Mouse (Mus musculus) cerebellum, adult 8-10 months (tissue): ENCODE results near the gene Dnm3.

Experiments
- DNase-seq: peaks from one replicate; pipeline ENCODE4 v3.0.0; 2022

Gene Dnm3

DNA sequence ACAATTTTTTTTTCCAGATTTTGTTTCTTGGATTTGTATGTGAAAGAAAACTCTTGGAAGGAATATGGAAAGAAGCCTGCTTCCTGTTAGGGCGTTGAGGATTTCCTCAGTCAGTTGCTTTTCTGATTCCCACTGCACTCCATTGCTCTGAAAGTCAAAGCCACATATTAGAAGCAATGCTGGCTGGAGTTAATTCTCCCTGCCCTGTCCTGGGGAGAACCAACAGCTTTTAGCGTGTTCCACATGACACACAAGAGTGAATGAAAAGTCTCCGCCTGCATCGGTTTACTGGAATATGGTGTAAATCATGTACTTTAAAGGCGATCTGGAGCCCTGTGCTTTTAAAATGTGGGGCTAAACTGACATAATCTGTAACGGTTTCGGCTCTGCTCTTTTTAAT lies 424.6 kb downstream of the Dnm3 start:
- DNase-seq, result no peak

DNA sequence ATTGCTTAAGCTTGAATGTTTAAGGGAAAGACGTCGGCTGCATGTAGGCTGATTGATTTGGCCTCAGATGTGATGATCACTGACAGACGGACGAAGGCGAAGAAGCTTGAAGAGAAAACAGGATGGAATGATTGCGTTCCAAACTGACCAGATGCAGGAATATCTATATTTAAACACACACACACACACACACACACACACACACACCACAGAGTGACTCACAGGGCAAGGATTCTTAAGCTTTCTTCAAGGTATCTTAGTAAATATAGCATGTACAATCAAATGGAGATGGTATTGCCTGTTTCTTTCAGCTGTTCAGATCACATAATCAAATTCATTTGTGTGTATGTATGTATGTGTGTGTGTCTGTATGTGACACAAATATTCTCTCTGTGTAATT lies 425.1 kb downstream of the Dnm3 start:
- no peak for DNase-seq

DNA sequence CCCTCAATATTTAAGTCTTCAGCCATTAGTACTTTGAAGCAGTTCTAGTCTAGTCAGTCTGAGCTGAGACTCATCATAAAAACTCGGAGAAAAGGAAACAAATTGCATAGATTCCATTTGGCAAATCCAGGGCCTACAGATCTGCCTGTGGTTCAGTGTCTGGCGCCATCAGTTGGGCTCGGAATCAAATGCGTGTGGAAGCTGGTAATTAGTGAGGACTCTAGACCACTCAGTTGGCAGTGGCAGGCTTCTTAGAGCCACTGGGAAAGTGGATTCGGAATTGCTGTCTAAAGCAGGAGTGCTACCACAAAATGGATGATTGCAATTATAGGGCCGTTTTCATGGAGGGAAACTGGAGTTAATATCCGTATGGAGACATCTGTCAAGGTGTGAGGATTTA lies 425.7 kb downstream of the Dnm3 start:
- no peak for DNase-seq

DNA sequence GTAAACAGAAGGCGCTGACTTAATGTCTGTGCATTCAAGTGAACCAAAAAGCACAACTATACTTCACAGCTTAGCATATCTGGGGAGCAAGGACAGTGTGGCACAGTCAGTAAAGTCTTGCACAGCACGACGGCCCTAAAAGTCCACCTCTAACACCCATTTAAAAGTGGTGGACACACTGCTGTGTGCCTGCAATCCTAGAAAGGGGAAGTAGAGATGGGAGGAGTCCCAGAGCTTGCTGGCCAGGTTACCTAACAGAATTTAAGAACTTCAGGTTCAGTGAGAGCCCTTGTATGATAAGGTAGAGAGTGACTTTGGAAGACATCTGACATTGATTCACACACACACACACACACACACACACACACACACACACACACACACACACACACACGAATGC lies 426.1 kb downstream of the Dnm3 start:
- no peak for DNase-seq

DNA sequence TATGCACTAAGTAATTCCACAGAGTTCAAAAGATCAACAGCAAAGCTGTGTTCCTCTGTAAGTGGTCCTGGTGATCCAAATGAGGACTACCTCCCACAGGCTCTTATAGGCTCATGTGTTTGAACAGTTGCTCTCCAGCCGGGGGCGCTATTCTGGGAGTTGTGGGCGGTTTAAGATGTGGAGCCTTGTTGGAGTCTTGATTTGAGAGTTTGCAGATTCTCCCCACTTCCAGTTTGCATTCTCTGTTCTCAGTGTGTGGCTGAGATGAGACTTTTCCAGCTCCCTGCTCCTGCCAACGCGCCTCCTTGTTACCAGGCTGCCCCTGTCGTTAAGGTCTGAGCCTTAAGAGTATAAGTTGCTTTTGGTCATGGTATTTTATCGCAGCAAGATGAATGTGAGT lies 430.2 kb downstream of the Dnm3 start:
- DNase-seq, result no peak

DNA sequence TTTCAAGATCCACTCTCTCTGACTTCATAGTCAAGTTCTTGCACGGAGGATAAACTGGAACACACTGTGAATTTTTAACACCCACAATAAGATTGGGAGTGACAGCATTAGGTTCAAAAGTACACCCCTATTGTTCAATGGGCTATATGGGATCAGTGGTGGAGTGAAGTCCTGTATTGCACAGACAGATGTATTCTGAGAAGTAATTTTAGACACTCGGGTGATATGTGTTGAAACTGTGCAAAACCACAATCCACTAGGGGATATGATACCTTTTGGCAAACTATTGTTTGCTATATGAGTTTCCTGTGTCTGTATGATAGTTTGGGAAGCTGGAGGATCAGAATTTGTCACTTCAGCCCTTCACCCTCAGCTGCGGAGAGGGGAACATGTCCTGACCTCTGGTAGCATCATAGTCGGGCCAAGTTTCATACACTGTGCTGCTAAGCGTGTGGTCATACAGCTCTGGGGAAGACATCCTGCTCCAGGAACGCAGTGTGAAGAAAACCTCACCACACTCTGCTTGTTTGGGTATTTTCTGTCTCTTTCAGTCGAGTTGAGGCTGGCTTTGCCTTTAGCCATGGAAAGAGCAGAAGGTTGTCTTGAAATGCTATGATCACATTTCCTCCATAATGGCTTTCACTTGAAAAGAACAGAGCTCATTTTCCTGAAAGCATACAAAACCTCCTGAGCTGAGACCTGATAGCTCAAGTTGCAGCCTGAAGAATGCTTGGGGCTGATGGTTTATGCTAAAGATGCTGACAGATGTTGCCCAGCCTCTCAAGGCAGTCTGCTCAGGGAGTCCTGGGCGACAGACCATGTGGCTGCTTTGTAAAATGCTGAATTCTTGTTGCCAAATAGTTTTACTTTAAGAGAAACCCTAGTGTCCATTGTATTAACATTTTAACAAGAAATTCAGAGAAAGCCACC lies 433.8 kb downstream of the Dnm3 start:
- no peak for DNase-seq

DNA sequence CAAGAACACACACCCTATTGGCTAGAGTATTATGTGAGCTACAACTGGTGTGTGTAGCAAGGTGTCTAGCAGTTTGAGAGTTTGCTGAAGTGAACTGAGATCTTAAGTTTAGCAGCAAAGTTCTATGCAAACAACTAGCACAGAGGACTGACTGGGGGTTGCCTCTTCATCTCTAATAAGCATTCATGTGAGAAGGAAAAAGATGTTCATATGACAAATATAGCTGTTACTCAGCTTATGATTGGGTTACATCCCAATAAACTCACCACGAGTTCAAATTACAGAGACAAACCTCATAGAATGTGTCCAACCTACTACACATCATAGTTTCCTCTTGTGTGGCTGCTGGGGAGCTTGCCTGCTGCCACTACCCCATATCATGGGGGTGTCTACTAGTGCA lies 434.6 kb downstream of the Dnm3 start:
- no peak for DNase-seq

DNA sequence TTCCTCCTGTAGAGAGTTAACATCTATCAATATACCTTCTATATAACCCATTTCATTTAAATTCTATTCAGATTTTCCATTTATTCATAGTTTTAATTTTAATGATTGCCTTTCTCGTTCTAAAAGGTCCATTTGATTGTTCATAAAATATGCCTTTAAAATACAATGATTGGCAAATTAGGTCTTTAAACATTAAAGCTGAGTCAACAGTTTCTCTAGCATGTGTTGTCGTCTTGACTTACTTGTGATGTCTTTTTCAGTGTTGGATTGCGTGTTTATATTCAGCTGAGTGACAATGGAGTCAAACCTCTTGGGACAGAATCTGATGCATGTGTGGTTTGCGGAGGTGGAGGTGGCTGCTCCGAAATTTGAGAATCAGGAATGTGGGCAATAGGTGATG lies 435.4 kb downstream of the Dnm3 start:
- no peak for DNase-seq

DNA sequence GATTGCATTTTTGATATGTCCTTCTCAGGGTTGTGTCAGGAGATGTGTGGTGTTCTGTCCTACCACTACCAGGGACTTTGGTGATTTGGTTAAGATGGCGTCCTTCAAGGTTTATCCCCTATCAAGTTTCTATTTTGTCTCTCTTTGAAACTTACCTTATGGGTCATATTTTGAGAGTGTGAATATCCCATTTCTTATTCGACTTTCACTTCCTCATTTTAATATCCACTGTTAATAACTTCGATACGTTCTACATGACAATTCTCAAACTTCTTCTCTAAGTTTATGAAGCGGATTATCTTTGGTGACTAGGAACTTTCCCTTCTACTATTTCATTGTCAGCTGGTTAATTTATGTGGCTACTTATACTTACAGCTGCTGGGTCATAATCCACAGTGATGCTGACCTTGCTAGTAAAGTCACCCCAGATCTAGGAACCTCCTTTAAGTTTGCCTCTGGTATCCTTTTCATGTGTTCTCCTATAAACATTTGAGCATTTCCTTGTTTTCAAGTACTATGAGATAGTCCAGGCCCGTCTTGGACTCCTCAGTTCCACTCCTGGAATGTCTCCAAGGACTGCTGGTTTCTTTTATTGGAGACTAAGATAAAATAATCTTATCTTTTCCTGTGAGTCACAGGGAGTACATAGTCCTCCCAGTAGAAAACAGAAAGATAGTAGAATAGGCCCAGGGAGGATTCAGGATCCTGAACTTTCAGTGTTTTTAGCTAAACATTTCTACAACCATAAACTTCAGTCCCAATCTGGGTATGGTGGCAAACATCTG lies 437.2 kb downstream of the Dnm3 start:
- no peak for DNase-seq

DNA sequence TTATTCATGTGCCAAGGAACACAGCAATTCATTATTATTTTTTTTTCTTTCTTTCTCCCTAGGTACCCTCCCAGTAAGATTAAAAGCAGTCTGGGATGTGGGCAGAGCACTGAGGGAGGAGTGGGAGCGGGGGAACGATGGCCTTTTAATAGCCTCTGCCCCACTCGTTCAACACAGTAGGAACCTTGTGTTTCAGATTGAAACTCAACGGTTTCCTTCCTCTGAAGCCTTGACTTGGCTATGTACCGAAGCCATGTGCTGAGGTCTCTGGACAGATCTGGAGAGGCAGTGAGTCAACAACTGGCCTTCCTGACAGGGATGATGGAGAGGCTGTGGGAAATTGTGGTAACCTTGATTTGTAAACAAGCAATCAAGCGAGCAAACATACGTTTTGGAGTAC lies 438.0 kb downstream of the Dnm3 start:
- no peak for DNase-seq

DNA sequence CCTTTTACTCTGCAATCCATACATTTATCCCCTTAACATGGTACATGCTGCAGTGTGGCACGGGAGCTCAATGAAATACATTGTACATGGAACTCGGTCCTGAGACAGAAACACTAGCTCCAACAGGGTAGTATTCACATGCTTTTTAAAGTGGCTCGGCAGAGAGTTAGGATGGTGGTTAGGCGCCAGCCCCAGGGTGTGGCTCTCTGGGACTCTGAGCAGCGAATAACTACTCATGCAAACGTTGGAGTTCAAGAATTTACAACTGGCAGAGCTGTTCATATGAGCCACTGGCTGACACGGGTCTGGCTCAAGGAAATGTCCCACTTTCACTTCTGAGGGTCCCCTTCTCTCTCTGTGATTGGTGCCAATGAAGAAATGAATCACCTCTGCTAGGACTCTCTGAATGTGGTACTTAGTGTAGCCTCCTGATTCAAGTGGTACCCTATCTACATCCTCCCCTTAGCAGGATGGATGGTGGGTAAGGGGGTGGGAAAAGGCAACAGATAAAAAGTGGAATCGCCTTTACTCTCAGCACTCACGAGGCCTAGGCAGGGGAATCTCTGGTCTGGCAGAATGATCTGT lies 438.7 kb downstream of the Dnm3 start:
- no peak for DNase-seq

DNA sequence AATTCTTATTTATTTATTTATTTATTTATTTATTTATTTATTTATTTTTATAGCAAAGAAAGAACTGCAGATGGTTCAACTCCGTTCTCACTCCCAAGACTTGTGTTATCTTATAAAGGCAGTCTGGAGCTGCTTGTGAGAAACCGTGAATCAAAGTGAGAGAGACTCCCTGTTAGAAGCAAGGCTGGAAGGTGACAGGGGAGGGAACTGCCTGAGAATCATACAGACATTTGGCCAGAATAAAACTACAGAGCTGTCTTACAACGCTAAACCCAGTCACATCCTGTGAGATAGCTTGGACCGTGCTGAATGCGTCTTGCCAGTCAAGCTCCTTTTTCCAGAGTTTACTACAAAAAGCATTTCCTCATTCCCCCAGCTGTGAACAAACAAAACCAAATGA lies 439.4 kb downstream of the Dnm3 start:
- no peak for DNase-seq

DNA sequence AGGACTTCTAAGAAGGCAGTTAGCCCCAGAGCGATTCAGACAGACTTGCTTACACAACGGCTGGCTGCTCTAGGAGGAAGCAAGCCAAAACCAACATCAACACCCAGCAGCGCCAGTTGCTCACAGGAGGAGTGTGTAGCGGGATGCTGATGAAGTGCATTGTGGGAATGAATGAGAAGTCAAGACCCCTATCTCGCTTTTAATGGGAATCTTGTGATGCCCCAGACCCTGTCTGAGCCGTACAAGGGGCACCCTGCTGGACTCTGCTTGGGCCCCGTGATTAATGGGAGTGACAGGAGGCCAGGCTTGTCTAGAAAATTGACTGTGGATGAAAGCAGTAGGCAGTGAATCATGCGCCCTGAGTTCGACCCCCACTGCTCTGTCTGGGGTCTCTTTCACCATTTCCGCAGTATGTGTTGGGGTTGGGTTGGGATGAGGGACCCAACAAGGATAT lies 439.8 kb downstream of the Dnm3 start:
- peak; percentile 7 for DNase-seq

DNA sequence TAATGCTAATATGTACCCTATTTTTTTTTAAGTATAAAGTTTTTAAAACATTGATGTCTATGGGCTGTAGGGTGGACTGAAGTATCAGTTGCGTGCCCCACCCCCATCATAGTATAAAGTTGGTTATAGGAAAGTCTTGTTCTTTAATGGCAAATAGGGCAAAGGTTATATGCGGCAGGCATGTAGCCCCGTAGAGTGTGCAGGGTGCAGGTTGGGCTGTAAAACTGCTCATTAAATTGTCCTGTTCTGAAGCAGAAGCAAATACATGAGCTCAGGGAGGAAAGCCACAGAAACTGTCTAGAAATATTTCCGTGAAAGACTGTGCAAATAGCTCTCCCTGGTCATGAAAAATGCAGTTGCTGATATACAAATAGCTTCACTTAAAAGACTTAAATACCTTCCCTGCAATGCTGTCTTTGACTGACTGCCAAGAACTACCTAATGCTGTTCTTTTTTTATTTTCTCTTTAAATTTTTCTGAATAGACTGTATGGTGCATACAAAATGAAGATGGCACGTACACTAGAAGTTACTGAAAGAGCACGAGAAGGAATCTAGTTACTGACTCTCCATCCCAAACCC lies 440.6 kb downstream of the Dnm3 start:
- DNase-seq, result no peak

DNA sequence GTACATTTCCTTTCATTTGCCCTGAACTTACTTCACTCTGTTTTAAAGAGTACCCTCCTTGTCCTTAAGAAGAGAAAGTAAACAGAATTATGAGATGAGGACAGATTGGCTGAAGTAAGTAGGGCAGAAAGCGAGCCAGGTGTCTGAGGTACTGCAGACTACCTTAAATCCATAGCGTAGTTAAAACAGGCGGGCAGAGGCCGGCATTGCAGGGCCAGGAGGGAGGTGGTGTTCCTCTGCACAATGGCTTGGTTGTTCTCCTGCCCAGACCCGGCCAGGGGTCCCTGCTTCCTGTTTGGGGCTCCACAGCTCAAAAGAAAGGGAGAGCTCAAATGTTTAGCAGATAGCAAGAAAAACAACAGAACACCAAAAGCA lies 441.4 kb downstream of the Dnm3 start:
- DNase-seq, result no peak

DNA sequence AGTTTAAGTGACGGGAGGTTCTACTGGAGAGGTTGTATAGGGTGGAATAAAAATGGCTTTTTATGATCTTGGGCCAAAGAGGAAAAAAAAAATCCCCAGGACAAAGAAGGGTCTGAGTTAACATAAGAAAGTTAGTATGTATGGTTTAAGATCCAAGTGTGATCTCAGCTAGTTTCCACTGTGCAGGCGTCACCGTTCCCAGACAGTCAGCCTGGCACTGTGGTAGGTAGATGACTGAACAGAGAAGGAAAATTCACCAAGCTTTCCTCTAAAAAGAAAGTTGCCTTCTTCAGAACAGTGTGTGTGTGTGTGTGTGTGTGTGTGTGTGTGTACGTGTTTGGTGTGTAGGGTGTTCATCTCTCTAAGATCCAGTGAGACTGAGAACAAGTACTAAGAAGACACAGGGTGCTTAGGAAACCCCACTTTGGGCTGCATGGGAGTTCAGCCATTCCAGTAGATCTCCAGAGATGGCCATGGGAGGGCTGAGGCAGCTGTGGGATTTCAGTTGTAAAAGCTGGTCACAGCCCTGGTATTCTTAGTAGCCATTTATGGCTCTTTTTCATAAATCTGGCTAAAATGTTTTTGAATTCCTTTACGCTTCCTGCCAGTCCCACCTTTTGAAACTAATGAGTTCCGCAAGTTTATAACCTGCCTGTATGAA lies 441.9 kb downstream of the Dnm3 start:
- no peak for DNase-seq

DNA sequence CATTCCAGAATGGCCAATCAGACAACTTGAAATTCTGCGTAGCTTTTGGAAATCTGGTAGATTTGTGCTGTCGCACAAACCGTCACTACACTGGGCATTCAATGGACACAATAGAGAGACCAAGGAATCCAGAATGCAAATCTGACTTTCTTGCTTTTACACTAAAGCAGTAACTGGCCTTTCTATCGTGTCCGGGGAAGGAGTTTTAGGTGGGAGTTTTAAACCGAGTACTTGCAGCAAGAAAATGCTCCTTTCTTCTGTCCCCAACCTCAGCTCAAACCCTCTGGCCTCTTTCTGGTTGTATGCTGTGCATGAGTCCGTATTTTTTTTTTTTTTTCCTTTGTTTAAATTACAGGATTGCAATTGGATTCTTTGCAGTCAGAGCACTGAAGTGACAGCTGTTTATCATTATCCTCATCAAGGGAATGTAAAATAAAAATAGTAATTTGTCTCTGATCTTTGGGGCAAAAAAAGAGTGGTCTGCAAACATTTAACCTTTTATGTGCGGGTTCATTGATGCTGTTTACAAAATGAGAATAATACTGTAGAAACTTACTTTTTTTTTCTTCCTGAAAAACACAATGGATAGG lies 454.1 kb downstream of the Dnm3 start:
- no peak for DNase-seq

DNA sequence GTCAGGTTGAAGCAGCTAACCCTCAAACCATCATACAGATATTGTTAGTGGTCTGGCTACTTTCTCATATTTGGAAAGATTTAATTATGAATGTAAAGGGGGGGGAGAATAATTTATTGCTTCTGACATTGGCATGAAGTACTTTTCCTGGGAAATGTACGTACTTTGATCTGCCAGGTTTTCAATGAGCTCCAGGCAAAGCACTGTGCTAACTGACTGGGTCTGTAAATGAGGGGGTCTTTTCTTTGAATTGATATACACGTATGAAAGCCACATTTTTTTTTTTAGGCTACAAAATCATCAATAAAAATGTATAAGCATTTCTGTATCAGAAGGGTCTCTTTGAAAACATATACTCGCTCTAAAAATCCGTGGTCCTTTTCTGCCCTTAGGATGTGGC lies 457.1 kb downstream of the Dnm3 start:
- no peak for DNase-seq

DNA sequence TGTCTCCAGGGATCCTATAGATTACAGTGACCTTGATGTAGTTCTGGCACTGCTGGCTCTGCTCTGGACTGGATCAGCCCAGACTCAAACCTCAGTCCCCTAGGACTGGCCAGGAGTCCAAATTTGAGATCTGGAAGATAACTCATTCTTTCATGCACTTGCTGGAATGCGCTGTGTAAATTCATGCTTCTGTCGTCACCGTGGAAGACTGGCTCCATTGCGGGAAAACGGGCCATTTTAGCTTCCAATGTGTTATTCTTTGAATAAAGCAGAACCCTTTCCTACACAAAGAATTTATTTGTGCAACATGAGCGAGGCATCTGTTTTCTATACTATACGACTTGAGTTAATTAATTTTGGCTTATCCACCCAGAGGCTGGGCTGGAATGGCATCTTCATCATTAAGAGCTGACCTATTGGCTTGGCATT lies 457.5 kb downstream of the Dnm3 start:
- DNase-seq, result no peak

DNA sequence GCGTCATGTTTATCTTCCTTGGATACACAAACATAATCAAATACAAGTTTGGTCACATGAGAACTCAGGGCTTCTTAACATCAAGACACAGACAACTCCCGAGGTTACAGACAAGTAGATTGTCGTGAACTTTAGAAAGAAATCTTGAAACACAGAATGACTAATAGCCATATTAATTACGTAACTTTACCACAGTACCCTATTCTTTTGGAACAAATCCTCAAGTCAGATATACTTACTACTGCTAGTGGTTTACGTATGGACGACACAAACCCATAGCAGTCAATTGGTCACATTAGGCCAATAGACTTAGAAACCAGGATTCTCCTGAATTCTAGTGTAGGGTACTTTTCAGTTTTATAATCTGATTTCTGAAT lies 459.2 kb downstream of the Dnm3 start:
- DNase-seq, result no peak

DNA sequence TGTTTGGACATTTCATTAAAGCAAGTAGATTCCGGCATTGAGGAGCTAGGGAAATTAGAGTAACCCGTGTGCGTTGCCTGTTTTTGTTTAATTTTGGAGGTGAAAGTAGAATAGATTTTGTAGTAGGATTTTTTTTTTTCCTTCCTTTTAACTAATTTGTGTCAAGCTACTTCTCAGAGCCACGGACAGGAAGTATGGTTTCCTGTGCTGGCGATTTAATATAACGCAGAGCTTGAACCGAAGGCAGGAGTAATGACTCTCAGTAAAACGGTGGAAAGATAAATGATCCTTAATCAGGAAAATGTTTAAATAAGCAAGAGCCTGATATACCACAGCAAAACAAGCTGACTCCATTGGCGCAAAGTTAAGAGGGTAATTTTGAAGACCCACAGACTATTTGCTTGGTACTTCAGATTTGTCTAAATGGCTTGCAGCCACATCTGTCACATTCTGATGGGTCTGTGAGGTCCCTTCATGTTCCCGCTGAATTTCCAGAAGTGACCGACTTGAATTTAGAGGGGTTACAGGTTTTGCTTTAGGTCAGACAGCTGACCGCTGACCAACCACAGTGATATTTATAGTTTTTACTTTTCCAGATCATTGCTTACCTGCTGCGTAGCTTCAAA lies 459.7 kb downstream of the Dnm3 start:
- no peak for DNase-seq

DNA sequence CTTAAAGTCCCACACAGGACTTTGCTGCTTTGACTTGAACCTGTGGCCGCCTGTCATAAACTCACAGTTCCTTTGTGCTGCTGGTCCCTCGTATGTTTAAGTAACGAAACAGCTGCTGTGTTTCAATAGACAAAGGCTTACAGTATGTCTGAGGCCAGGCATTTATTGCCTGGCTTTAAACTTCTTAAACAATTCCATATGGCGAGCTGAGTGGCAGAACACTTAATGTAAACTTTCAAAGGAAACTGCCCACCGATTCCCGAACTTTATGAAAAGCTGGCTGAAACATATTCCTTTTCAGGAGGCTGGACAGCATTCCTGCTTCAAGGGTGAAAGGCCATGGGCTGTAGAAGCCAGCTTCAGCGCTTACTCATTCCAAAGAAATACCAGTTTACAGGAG lies 460.9 kb downstream of the Dnm3 start:
- no peak for DNase-seq
